Mouse (Mus musculus) bone marrow, adult 2 months (tissue): ENCODE results near the gene Rtp2. TPM values are rescaled to one million over a fixed set of nuclear protein-coding genes. Genes with fewer than 3 reads are reported as not detected.

Experiments used
- H3K27ac ChIP-seq: fragments of 200-500 bp; 2 replicates; pipeline ENCODE4 v1.5.1; 2012; ENCODE audit warnings: low read depth, mild to moderate bottlenecking, control low read depth, inconsistent platforms, low read length; ENCODE audit not compliant: control insufficient read depth, poor library complexity, insufficient read depth
- H3K4me1 ChIP-seq: fragments of 200-500 bp; 2 replicates; pipeline ENCODE4 v1.6.1; 2011; ENCODE audit warnings: low read length; ENCODE audit not compliant: control insufficient read depth, insufficient read depth
- H3K4me3 ChIP-seq: fragments of 200-500 bp; replicated peaks from 2 replicates; pipeline ENCODE3; 2011; ENCODE audit warnings: mild to moderate bottlenecking, low read depth, low read length, control low read depth; ENCODE audit not compliant: control insufficient read depth
- CTCF ChIP-seq: fragments of 200-500 bp; IDR thresholded peaks from 2 replicates; pipeline ENCODE4 v1.5.1; 2011; ENCODE audit warnings: low read length, control low read depth; ENCODE audit not compliant: control insufficient read depth, insufficient read depth
- POLR2A ChIP-seq: fragments of 200-500 bp; IDR thresholded peaks from 2 replicates; pipeline ENCODE4 v1.6.1; 2011; ENCODE audit warnings: low read depth, mild to moderate bottlenecking, control low read depth, low read length, borderline replicate concordance; ENCODE audit not compliant: control insufficient read depth
- WGBS: fragments of 180-500 bp; shearing (Covaris S2); methylation state at CpG from one replicate; pipeline ENCODE4 v1.1.7; 2018; 5-methylcytosine and 5-hydroxymethylcytosine counted together
- polyA plus RNA-seq: library from polyadenylated mRNA; stranded (reverse); fragments of >200 nt; gene quantifications from 2 replicates; pipeline ENCODE4 v1.2.4, GENCODE M21; 2011; ENCODE audit warnings: low replicate concordance; ENCODE audit not compliant: missing spikeins, insufficient read depth, insufficient read length

Rtp2 gene
- polyA plus RNA-seq, 1 experiment, result not detected

DNA sequence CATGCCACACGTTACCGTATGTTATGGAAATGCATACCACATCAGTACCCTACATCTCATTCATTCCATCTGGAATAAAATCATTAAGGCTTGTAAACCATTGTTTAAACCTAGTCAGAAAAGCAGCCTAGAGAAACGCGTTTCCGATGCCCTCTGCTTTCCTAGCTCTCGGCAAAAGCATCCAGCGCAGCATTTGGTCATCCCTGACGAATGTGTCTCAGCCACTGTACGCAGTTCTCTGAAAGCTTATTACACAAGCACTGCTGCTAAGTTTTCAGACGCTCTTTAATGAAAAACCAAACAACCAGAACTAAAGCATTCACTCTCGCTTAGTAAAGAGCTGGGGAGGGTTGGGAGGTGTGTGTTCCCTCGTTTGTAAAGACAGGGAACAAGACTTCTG is 47.1 kb downstream of the Rtp2 start:
- no peak for TF ChIP-seq CTCF
- TF ChIP-seq POLR2A, result no peak
- Histone ChIP-seq H3K4me3 (no peak overlapping the region), H3K4me1 (no peaks in the 10 kb centered on the region), H3K27ac (no peak overlapping the region)
- 84% methylated on average over 12 of the region's 12 CpGs for WGBS

Other genes with a start within 250 kb of the Rtp2 start
- not detected in 2 replicates for gene Sst, start 41.4 kb downstream of the Rtp2 start, polyA plus RNA-seq
- gene Gm37419, start 56.1 kb upstream of the Rtp2 start, polyA plus RNA-seq, result not detected in 2 replicates
- 6.0 and 17.1 TPM in 2 replicates for gene Bcl6, start 56.5 kb upstream of the Rtp2 start, polyA plus RNA-seq